16 mouse cellular contexts compared by ENCODE assay signal in the genomic region with DNA sequence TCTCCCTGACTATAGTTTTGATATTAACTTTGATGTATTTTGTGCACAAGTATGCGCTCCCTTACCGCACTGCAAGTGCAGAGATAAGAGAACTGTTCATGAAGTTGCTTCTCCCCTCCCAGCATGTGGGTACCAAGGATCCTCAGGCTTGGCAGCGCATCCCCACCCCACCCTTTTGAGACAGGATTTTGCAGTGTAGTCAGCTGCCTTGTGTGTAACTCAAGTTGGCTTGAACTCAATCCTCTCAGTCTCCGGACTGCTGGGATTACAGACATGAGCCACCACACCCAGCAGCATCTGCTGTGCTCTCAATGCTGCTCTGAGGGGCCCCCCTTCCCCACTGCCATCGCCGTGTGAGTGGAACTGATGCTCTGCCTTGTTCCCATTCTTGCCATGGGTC. TPM values are rescaled to one million over a fixed set of nuclear protein-coding genes. Genes with fewer than 3 reads are reported as not detected.
A peak's percentile ranks its signal among the peaks of the same experiment; 100 is the strongest.
DNase-seq lines count a peak whose midpoint lies in the region; ATAC-seq lines count a peak whose summit lies in the region.
"Had no signal": no experiment of that assay in that cellular context is flagged by ENCODE, and none has a peak within 500 bp of the region (broad histone marks: within the 10 kb centered on the region; RNA-seq: fewer than 3 reads in every experiment).

No protein-coding gene starts in this region.

- peaks cover 32% of the 10 kb centered on the region for H3K4me1 ChIP-seq in embryonic facial prominence, embryonic 13.5 days
- H3K4me1 ChIP-seq in embryonic facial prominence, embryonic 10.5 days = peaks cover 3% of the 10 kb centered on the region; the same call in 1 of the 2 replicates

- ATAC-seq in embryonic facial prominence, embryonic 13.5 days (ENCODE audit: insufficient number of reproducible peaks, insufficient read depth, low FRiP score, low TSS enrichment, low read depth) = no peak
- ATAC-seq: liver, postnatal 0 days had no signal

- WGBS in embryonic facial prominence, embryonic 13.5 days = 86% methylated on average over 6 of the region's 6 CpGs
- 91% methylated on average over 6 of the region's 6 CpGs for WGBS in embryonic facial prominence, embryonic 10.5 days

- no peaks in the 10 kb centered on the region for H3K27me3 ChIP-seq in embryonic facial prominence, embryonic 13.5 days
- no peaks in the 10 kb centered on the region for H3K27me3 ChIP-seq in embryonic facial prominence, embryonic 10.5 days (replicated peaks; ENCODE audit: low read depth, poor library complexity, severe bottlenecking)
- H3K27me3 ChIP-seq: hindbrain, embryonic 12.5 days; limb, embryonic 13.5 days had no signal

- H3K9me3 ChIP-seq in embryonic facial prominence, embryonic 13.5 days = no peaks in the 10 kb centered on the region
- no peaks in the 10 kb centered on the region for H3K9me3 ChIP-seq in embryonic facial prominence, embryonic 10.5 days
- H3K9me3 ChIP-seq: hindbrain, embryonic 12.5 days; limb, embryonic 13.5 days had no signal

- no peak overlapping the region for H3K4me3 ChIP-seq in embryonic facial prominence, embryonic 13.5 days
- no peak overlapping the region for H3K4me3 ChIP-seq in embryonic facial prominence, embryonic 10.5 days
- H3K4me3 ChIP-seq: heart, adult 2 months; hindbrain, embryonic 12.5 days; limb, embryonic 13.5 days had no signal

- intact Hi-C loops in heart, postnatal 10 days (cut with DNase I) = no loop called here

- DNase-seq in embryonic facial prominence, embryonic 10.5 days (ENCODE audit: low spot score) = no peak
- peak; percentile 34 to 43 for DNase-seq in heart, postnatal 10 days
- DNase-seq in heart, adult 8-10 months (ENCODE audit: low spot score) = no peak
- peak; percentile 27 for DNase-seq in 3T3-L1 (ENCODE audit: low read depth, low spot score)
- DNase-seq in heart, postnatal 4 days = peak; percentile 18
- DNase-seq in neural tube, embryonic 10.5 days (ENCODE audit: extremely low spot score, low spot score) = no peak
- no peak for DNase-seq in embryo, embryonic 11 days
- DNase-seq: cerebellum, postnatal 36 days; kidney, postnatal 4 days; liver, postnatal 0 days; right cerebral cortex, postnatal 4 days; thymus, postnatal 36 days had no signal

- no peak overlapping the region for H3K4me2 ChIP-seq in embryonic facial prominence, embryonic 13.5 days
- H3K4me2 ChIP-seq: hindbrain, embryonic 12.5 days; limb, embryonic 13.5 days had no signal

- peak overlapping the region; percentile 5; the same call in 1 of the 2 replicates for H3K27ac ChIP-seq in embryonic facial prominence, embryonic 13.5 days
- H3K27ac ChIP-seq in embryonic facial prominence, embryonic 10.5 days (replicated peaks) = no peak overlapping the region
- H3K27ac ChIP-seq: heart, adult 2 months; hindbrain, embryonic 12.5 days; limb, embryonic 13.5 days had no signal

- H3K36me3 ChIP-seq in embryonic facial prominence, embryonic 13.5 days = peaks cover 54% of the 10 kb centered on the region
- H3K36me3 ChIP-seq in embryonic facial prominence, embryonic 10.5 days (replicated peaks) = peaks cover 80% of the 10 kb centered on the region

- H3K9ac ChIP-seq in embryonic facial prominence, embryonic 13.5 days = no peak overlapping the region
- H3K9ac ChIP-seq: hindbrain, embryonic 12.5 days; limb, embryonic 13.5 days; liver, postnatal 0 days had no signal

RNA-seq across cellular contexts. Expression of gene Upk3b, which starts 21.0 kb away (rescaled TPM):
- 0.06 and 0.29 TPM in 2 replicates for polyA plus RNA-seq in embryonic facial prominence, embryonic 13.5 days (2015; fragmentation: Nextera tagmentation; extraction: Ambion mirVana)
- polyA plus RNA-seq in embryonic facial prominence, embryonic 10.5 days (2016; fragmentation: Nextera tagmentation; extraction: Ambion mirVana) = 0.32 and 0.78 TPM in 2 replicates
- total RNA-seq in heart, postnatal 10 days (2021) = 10 to 100 TPM; 18.0 to 32.2 TPM
- 10 to 100 TPM; 13.3 to 26.7 (median 18.2) TPM for total RNA-seq in heart, adult 8-10 months (2022)
- 10 to 100 TPM; 25.8 to 30.7 TPM for total RNA-seq in heart, postnatal 4 days (2021)

RNA-seq across cellular contexts. Expression of gene Dtx2, which starts 22.7 kb away (rescaled TPM):
- 31.0 and 34.8 TPM in 2 replicates for polyA plus RNA-seq in embryonic facial prominence, embryonic 13.5 days (2015; fragmentation: Nextera tagmentation; extraction: Ambion mirVana)
- polyA plus RNA-seq in embryonic facial prominence, embryonic 10.5 days (2016; fragmentation: Nextera tagmentation; extraction: Ambion mirVana) = 38.5 and 39.2 TPM in 2 replicates
- 10 to 100 TPM in 1 of 2 experiments, 1 to 10 TPM in 1; 9.5 to 10.7 TPM for total RNA-seq in heart, postnatal 10 days (2021)
- 1 to 10 TPM; 6.0 to 7.3 (median 6.8) TPM for total RNA-seq in heart, adult 8-10 months (2022)
- 10 to 100 TPM in 1 of 2 experiments, 1 to 10 TPM in 1; 9.7 to 10.7 TPM for total RNA-seq in heart, postnatal 4 days (2021)

RNA-seq across cellular contexts. Expression of gene Upk3bl, which starts 37.0 kb away (rescaled TPM):
- polyA plus RNA-seq in embryonic facial prominence, embryonic 13.5 days (2015; fragmentation: Nextera tagmentation; extraction: Ambion mirVana) = 6.2 and 6.3 TPM in 2 replicates
- polyA plus RNA-seq in embryonic facial prominence, embryonic 10.5 days (2016; fragmentation: Nextera tagmentation; extraction: Ambion mirVana) = 6.0 and 6.7 TPM in 2 replicates
- total RNA-seq in heart, postnatal 10 days (2021) = not detected
- not detected for total RNA-seq in heart, adult 8-10 months (2022)
- total RNA-seq in heart, postnatal 4 days (2021) = not detected
- total RNA-seq: heart, adult 2 months had no signal
- polyA plus RNA-seq: heart, adult 2 months; liver, postnatal 0 days had no signal

RNA-seq across cellular contexts. Expression of gene Zp3, which starts 37.4 kb away (rescaled TPM):
- polyA plus RNA-seq in embryonic facial prominence, embryonic 13.5 days (2015; fragmentation: Nextera tagmentation; extraction: Ambion mirVana) = not detected in 2 replicates
- polyA plus RNA-seq in embryonic facial prominence, embryonic 10.5 days (2016; fragmentation: Nextera tagmentation; extraction: Ambion mirVana) = not detected in 2 replicates
- not detected for total RNA-seq in heart, postnatal 10 days (2021)
- total RNA-seq in heart, adult 8-10 months (2022) = not detected
- not detected for total RNA-seq in heart, postnatal 4 days (2021)
- total RNA-seq: heart, adult 2 months had no signal
- polyA plus RNA-seq: heart, adult 2 months; liver, postnatal 0 days had no signal

RNA-seq across cellular contexts. Expression of gene Ssc4d, which starts 42.9 kb away (rescaled TPM):
- 3.9 TPM in 2 replicates for polyA plus RNA-seq in embryonic facial prominence, embryonic 13.5 days (2015; fragmentation: Nextera tagmentation; extraction: Ambion mirVana)
- 3.1 and 4.0 TPM in 2 replicates for polyA plus RNA-seq in embryonic facial prominence, embryonic 10.5 days (2016; fragmentation: Nextera tagmentation; extraction: Ambion mirVana)
- 1 to 10 TPM in 1 of 2 experiments, under 1 TPM in 1; 0.43 to 1.4 TPM for total RNA-seq in heart, postnatal 10 days (2021)
- under 1 TPM in 3 of 4 experiments, not detected in 1; 0.44 to 0.53 (median 0.46) TPM for total RNA-seq in heart, adult 8-10 months (2022)
- total RNA-seq in heart, postnatal 4 days (2021) = under 1 TPM; 0.36 to 0.69 TPM

Comparison
In these comparisons a context has a peak if more than half of its experiments do, and no peak if none do; other contexts are left out.
1. DNase-seq: peak in heart, postnatal 10 days (2 of 2), 3T3-L1 (single experiment) and heart, postnatal 4 days (single experiment); none in embryonic facial prominence, embryonic 10.5 days (single experiment), heart, adult 8-10 months (single experiment), neural tube, embryonic 10.5 days (single experiment) and embryo, embryonic 11 days (single experiment).